Mouse (Mus musculus) cerebellum, adult 2 months (tissue): ENCODE results near the gene Pik3r1. TPM values are rescaled to one million over a fixed set of nuclear protein-coding genes. Genes with fewer than 3 reads are reported as not detected.

ENCODE experiments used
- DNase-seq, 2 experiments: peaks; one replicate each; pipeline ENCODE4 v3.0.0; 2021
- H3K27ac ChIP-seq: fragments of 200-500 bp; 2 replicates; pipeline ENCODE4 v1.5.1; 2012; ENCODE audit warnings: low read length, control low read depth, inconsistent platforms; ENCODE audit not compliant: insufficient read depth
- H3K27me3 ChIP-seq: fragments of 200-500 bp; 2 replicates; pipeline ENCODE4 v1.6.1; 2012; ENCODE audit warnings: inconsistent platforms, mild to moderate bottlenecking, low read length, moderate library complexity; ENCODE audit not compliant: control insufficient read depth, insufficient read depth
- H3K4me1 ChIP-seq: fragments of 200-500 bp; 2 replicates; pipeline ENCODE4 v1.6.1; 2011; ENCODE audit warnings: low read length; ENCODE audit not compliant: control insufficient read depth, insufficient read depth
- H3K4me3 ChIP-seq: fragments of 200-500 bp; replicated peaks from 2 replicates; pipeline ENCODE3; 2011; ENCODE audit warnings: mild to moderate bottlenecking, low read depth, low read length, control low read depth; ENCODE audit not compliant: insufficient read depth
- CTCF ChIP-seq: fragments of 200-500 bp; IDR thresholded peaks from 2 replicates; pipeline ENCODE4 v1.5.1; 2011; ENCODE audit warnings: low read depth, mild to moderate bottlenecking, control low read depth, low read length, moderate library complexity, borderline replicate concordance; ENCODE audit not compliant: insufficient read depth
- POLR2A ChIP-seq: fragments of 200-500 bp; IDR thresholded peaks from 2 replicates; pipeline ENCODE4 v1.6.1; 2011; ENCODE audit warnings: low read length, control low read depth, borderline replicate concordance; ENCODE audit not compliant: insufficient read depth
- WGBS: fragments of 180-500 bp; shearing (Covaris S2); methylation state at CpG from one replicate; pipeline ENCODE4 v1.1.7; 2018; 5-methylcytosine and 5-hydroxymethylcytosine counted together
- polyA plus RNA-seq: library from polyadenylated mRNA; depleted of rRNA; stranded (reverse); fragments of >200 nt; gene quantifications from 2 replicates; pipeline ENCODE4 v1.2.3, GENCODE M21; 2012

Gene Pik3r1
- polyA plus RNA-seq, 1 experiment, result 44.9 TPM

DNA sequence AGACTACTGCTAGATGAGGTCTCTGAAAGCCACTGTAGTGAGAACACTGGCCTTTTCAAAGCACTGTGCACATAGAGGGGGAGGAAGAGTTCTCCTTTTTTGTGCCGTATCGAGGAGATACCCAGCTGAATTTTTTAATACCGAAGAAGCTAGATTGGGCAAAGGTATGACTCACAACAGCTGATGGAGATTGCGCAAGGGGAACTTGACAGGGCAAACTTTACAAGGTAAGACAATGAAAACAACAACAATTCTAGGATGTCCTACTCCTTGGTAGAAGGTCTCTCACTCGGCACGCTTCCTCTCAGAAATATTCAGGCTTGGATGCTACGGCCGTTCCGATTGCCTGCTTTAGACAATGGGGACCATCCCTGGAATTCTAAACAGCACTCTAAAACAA is 55.9 kb downstream of the Pik3r1 start:
- DNase-seq, result no peak
- H3K27ac ChIP-seq, result no peak overlapping the region
- TF ChIP-seq POLR2A (no peak), CTCF (no peak)
- H3K4me3 ChIP-seq, result no peak overlapping the region
- WGBS, result 91% methylated on average over 9 of the region's 9 CpGs
- no peaks in the 10 kb centered on the region for H3K4me1 ChIP-seq
- no peaks in the 10 kb centered on the region for H3K27me3 ChIP-seq

DNA sequence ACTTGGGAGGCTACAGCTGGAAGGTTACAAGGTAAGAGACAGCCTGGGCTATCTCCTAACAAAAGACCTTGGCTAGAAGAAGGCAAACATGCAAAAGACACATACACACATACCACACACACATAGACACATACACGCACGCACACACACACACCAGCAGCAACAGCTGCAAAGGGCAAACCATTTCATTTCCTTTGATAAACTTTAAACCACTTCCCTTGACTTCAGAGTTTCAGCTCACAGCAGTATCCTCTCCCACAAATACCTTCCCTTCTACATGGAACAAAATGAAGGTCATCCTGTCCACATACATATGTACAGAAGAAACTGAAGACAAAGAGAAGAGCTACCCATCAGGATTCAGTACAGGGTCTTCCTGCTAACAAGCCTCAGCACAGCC is 56.7 kb downstream of the Pik3r1 start:
- DNase-seq, result no peak
- WGBS, result 94% methylated on average over 2 of the region's 2 CpGs
- TF ChIP-seq POLR2A (no peak), CTCF (no peak)

DNA sequence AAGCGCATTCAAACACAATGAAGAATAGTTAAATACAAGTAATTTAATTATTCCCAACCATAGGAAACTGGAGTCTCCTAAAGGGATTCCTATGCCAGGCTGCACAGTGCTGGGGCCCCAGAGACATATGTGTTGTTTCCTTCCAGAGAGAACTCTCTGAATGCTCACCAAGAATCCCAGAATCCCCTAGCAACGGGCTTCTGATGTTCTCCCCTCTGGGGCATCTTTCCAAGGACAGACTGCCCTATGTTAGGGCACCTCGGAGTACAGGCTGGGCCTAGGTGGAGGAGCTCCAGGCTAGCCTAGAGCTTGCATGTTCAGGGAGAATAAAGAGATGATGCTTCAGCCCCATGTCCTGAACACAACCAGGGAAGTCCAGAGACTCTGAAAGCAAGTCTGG is 58.2 kb downstream of the Pik3r1 start:
- Histone ChIP-seq H3K4me3 (no peak overlapping the region), H3K27me3 (no peaks in the 10 kb centered on the region), H3K27ac (no peak overlapping the region), H3K4me1 (no peaks in the 10 kb centered on the region)
- DNase-seq, result no peak
- no peak for TF ChIP-seq CTCF
- no peak for TF ChIP-seq POLR2A
- 34% methylated on average over 3 of the region's 3 CpGs for WGBS

More for the DNA sequence above, 56.7 kb downstream of the Pik3r1 start:
- Histone ChIP-seq H3K4me1 (no peaks in the 10 kb centered on the region), H3K4me3 (no peak overlapping the region), H3K27me3 (no peaks in the 10 kb centered on the region), H3K27ac (no peak overlapping the region)

DNA sequence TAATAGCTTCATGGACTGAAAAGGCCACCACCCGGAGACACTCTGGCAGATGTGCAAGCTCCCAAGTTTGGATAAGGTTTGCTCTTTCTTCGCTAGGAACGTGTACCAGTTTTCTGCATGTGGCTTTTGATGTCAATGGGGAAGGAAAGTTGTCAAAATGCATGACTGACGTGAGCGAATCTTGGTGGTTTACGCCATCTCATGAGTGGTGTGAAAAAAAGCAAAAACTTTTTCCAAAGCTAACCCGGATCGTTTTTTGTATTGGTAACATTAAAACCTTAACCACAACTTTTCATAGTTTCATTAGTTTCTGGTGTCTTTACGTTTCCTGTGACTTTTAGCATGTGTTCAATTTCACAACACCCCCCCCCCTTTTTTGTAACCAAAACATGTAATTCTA is 60.8 kb downstream of the Pik3r1 start:
- H3K4me3 ChIP-seq, result no peak overlapping the region
- TF ChIP-seq CTCF (no peak), POLR2A (no peak)
- no peaks in the 10 kb centered on the region for H3K4me1 ChIP-seq
- no peaks in the 10 kb centered on the region for H3K27me3 ChIP-seq
- 90% methylated on average over 9 of the region's 9 CpGs for WGBS
- no peak for DNase-seq
- no peak overlapping the region for H3K27ac ChIP-seq

DNA sequence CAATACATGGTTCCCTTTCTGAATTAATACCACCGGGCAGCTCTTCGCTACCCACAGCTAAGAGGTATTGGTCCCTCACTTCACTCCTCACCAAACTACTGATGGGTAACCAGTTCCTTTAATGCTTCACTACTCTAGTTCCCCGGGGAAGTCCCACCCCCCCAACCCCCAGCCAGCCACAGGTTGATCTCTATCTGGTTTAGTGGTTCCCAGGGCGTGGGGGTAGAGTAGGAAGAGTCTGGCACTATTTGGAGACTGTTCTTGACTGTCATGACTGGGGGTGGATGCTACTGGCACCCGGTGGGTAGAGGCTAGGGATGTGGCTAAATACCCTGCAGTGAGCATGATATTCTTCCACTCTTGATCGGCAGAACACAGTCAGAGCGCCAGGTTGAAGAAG is 61.6 kb downstream of the Pik3r1 start:
- H3K4me3 ChIP-seq, result no peak overlapping the region
- H3K4me1 ChIP-seq, result no peaks in the 10 kb centered on the region
- no peaks in the 10 kb centered on the region for H3K27me3 ChIP-seq
- no peak for DNase-seq
- H3K27ac ChIP-seq, result no peak overlapping the region
- 84% methylated on average over 7 of the region's 7 CpGs for WGBS
- TF ChIP-seq POLR2A, result no peak
- TF ChIP-seq CTCF, result no peak

DNA sequence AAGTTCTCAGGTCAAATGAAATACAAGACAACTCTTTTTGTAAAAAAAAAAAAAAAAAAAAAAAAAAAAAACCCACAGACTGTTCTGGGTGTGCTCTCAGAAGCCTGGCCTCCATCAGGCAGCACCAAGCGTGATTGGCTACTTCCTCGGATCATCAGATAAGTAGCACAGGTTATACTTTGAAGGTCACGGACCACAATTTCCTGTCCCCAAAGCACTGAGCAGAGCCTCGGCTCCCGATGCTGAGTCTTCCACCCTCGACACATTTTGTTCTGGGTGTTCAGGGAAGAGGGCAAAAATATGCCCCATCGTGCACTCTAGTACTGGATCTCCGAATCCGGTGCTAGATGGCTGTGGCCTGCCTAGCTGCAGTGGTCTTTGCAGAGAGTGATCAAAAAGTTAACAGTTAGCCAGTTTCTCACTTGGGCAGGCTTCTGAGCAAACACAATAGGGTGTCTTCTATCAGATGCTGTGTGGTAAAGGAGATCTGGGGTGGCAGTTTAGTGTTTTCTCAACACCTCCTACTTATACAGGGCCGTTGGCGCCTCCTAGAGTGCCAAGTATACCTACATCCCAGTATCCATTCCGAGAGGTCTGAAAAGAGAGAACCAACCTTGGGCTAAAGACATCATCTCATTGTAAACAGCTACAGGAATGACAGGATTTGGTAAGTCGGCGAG is 65.8 kb downstream of the Pik3r1 start:
- TF ChIP-seq CTCF, result no peak
- TF ChIP-seq POLR2A, result no peak
- no peak for DNase-seq
- Histone ChIP-seq H3K27ac (no peak overlapping the region), H3K4me1 (no peaks in the 10 kb centered on the region), H3K4me3 (no peak overlapping the region), H3K27me3 (no peaks in the 10 kb centered on the region)
- 92% methylated on average over 14 of the region's 14 CpGs for WGBS

DNA sequence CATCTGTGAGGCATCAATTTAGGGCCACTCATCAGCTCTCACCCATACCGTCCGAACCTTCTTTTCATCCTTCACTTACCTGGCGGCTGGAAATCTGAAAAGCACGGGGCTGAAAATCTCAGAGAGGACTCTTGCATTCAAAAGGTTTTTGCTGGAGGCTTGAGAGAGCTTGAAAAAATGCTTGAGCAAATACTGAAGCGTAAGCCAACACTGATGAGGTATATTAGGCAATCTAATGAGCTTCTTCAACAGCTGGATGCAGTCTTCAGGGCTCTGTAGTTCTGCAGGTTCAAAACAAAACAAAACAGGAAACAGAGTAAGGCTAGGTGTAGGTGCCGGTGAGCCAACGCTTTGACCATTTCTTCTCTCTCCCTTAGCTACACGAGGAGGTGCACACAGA is 66.4 kb downstream of the Pik3r1 start:
- TF ChIP-seq CTCF (no peak), POLR2A (no peak)
- Histone ChIP-seq H3K4me3 (no peak overlapping the region), H3K27ac (no peak overlapping the region), H3K27me3 (no peaks in the 10 kb centered on the region), H3K4me1 (no peaks in the 10 kb centered on the region)
- DNase-seq, result no peak
- 93% methylated on average over 8 of the region's 8 CpGs for WGBS

DNA sequence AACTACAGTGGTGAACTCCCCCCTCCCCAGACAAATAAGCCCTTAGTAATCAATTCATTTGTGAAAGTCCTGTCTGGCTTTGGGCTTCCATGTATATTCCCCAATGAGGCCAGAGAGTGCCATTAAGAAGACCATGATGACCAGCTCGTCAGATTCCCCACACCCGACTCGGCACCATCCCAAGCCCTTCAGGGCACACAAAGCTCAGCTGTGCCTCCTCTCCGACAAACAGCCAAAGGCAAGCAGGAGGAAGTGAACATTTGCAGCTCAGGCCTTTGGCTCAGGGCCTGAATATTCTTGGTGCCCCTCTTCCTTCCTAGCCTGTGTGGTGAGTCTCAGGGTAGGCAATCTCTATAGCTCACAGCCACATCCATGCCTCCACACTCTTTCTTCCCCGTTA is 68.3 kb downstream of the Pik3r1 start:
- H3K27ac ChIP-seq, result no peak overlapping the region
- H3K4me1 ChIP-seq, result no peaks in the 10 kb centered on the region
- DNase-seq, result no peak
- H3K27me3 ChIP-seq, result no peaks in the 10 kb centered on the region
- 40% methylated on average over 5 of the region's 5 CpGs for WGBS
- H3K4me3 ChIP-seq, result no peak overlapping the region
- TF ChIP-seq POLR2A (no peak), CTCF (no peak)
